ENCODE assay signal across 14 mouse cellular contexts in the genomic region with DNA sequence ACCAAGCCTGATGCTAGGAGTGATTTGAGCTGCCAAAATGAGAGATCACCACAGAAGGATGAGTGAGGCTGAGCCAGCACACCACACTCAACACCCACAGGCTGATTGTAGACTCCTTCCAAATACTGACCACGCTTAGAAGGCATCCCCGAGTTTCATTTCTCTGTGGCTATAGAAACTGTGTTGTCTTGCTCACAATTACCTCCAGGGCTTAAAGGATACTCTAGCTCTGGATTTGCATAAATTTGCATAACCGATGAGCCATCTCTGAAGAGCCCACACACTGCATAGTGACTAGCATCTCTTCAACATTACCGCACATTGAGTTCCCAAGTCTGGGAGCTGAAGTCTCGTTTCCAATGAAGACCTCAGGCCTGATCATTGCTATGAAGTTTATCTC.
DNase-seq lines count a peak whose midpoint lies in the region; ATAC-seq lines count a peak whose summit lies in the region.
"Had no signal": no experiment of that assay in that cellular context is flagged by ENCODE, and none has a peak within 500 bp of the region (broad histone marks: within the 10 kb centered on the region; RNA-seq: fewer than 3 reads in every experiment).

No protein-coding gene starts in this region.

- peak; percentile 55 for DNase-seq in retina, postnatal 1 day
- no peak for DNase-seq in retina, embryonic 14.5 days (ENCODE audit: low spot score)
- DNase-seq in forebrain, embryonic 14.5 days (ENCODE audit: low spot score): peak; percentile 72
- DNase-seq in midbrain, embryonic 10.5 days (ENCODE audit: low spot score): peak; percentile 41
- peak; percentile 6 for DNase-seq in telencephalon, adult 2 months (ENCODE audit: low read depth, low spot score)
- no peak for DNase-seq in ovary, postnatal 14 days (ENCODE audit: low spot score)
- DNase-seq in urinary bladder, postnatal 14 days (ENCODE audit: low spot score): no peak
- no peak for DNase-seq in kidney, adult 11 months
- DNase-seq: adrenal gland, postnatal 14 days; thymus, postnatal 25 days had no signal

- no peak overlapping the region for H3K27ac ChIP-seq in forebrain, embryonic 14.5 days (ENCODE audit: low read depth, low read length)
- H3K27ac ChIP-seq in midbrain, embryonic 10.5 days (replicated peaks): peak overlapping the region; percentile 84
- H3K27ac ChIP-seq: embryonic facial prominence, embryonic 15.5 days; liver, embryonic 15.5 days had no signal

- no peak overlapping the region for H3K4me3 ChIP-seq in forebrain, embryonic 14.5 days (ENCODE audit: low read depth, low read length)
- 0 out of 2 replicates have a peak overlapping the region, but pooled peaks have one; percentile 9 for H3K4me3 ChIP-seq in midbrain, embryonic 10.5 days
- H3K4me3 ChIP-seq: embryonic facial prominence, embryonic 15.5 days; liver, embryonic 15.5 days had no signal

- H3K27me3 ChIP-seq in forebrain, embryonic 14.5 days (replicated peaks; ENCODE audit: control insufficient read depth, insufficient read depth, low read length): no peaks in the 10 kb centered on the region
- no peaks in the 10 kb centered on the region for H3K27me3 ChIP-seq in midbrain, embryonic 10.5 days (ENCODE audit: low read depth, poor library complexity, severe bottlenecking)
- H3K27me3 ChIP-seq: embryonic facial prominence, embryonic 15.5 days; liver, embryonic 15.5 days; Patski had no signal

- no peaks in the 10 kb centered on the region for H3K36me3 ChIP-seq in forebrain, embryonic 14.5 days (ENCODE audit: control insufficient read depth, insufficient read depth, low read length)
- 0 out of 2 replicates have a peak, but pooled peaks cover 2% of the 10 kb centered on the region for H3K36me3 ChIP-seq in midbrain, embryonic 10.5 days
- H3K36me3 ChIP-seq: embryonic facial prominence, embryonic 15.5 days; liver, embryonic 15.5 days had no signal

- H3K9ac ChIP-seq in forebrain, embryonic 14.5 days (ENCODE audit: low read length): no peak overlapping the region
- H3K9ac ChIP-seq: embryonic facial prominence, embryonic 15.5 days; liver, embryonic 15.5 days had no signal

- ATAC-seq in forebrain, embryonic 14.5 days: peak; percentile 59
- ATAC-seq: intestine, embryonic 16.5 days; Patski had no signal

- 6% methylated on average over 5 of the region's 5 CpGs for WGBS in forebrain, embryonic 14.5 days
- WGBS in midbrain, embryonic 10.5 days: 45% methylated on average over 5 of the region's 5 CpGs

- H3K4me1 ChIP-seq in forebrain, embryonic 14.5 days (ENCODE audit: control insufficient read depth, insufficient read depth, low read length): peaks cover 11% of the 10 kb centered on the region
- peaks cover 48% of the 10 kb centered on the region for H3K4me1 ChIP-seq in midbrain, embryonic 10.5 days
- H3K4me1 ChIP-seq: embryonic facial prominence, embryonic 15.5 days had no signal

- H3K4me2 ChIP-seq in forebrain, embryonic 14.5 days (ENCODE audit: low read length): no peak overlapping the region
- H3K4me2 ChIP-seq: embryonic facial prominence, embryonic 15.5 days; liver, embryonic 15.5 days had no signal

- H3K9me3 ChIP-seq in forebrain, embryonic 14.5 days (replicated peaks; ENCODE audit: control insufficient read depth, low read length): 0 out of 2 replicates have a peak, but pooled peaks cover 9% of the 10 kb centered on the region
- H3K9me3 ChIP-seq in midbrain, embryonic 10.5 days (replicated peaks): peaks cover 16% of the 10 kb centered on the region
- H3K9me3 ChIP-seq: liver, embryonic 15.5 days had no signal

Comparison
In these comparisons a context has a peak if more than half of its experiments do, and no peak if none do; other contexts are left out.
1. DNase-seq: peak in retina, postnatal 1 day (single experiment), forebrain, embryonic 14.5 days (single experiment), midbrain, embryonic 10.5 days (single experiment) and telencephalon, adult 2 months (single experiment); none in retina, embryonic 14.5 days (single experiment), ovary, postnatal 14 days (single experiment), urinary bladder, postnatal 14 days (single experiment) and kidney, adult 11 months (single experiment).